7 mouse cellular contexts compared by ENCODE assay signal in the genomic region with DNA sequence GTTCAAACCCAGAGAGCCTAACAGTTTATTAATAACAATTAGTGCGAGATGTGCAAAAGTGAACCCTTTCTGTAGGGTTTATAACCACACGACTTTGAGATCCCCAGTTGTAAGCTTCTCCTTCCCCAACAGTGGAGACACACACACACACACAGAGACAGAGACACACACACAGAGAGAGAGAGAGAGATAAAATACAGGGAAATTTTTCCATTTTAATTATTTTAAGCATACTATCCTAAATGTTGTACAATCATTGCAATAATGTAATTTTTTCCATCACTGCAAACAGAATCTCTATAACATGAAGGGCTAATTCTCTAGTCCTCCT. TPM values are rescaled to one million over a fixed set of nuclear protein-coding genes. Genes with fewer than 3 reads are reported as not detected.
A peak's percentile ranks its signal among the peaks of the same experiment; 100 is the strongest.
DNase-seq lines count a peak whose midpoint lies in the region; ATAC-seq and TF ChIP-seq lines count a peak whose summit lies in the region.

No protein-coding gene starts in this region.

- H3K4me1 ChIP-seq in lung, embryonic 16.5 days (replicated peaks; ENCODE audit: control insufficient read depth, insufficient read depth, low read length): no peaks in the 10 kb centered on the region
- H3K4me1 ChIP-seq in forebrain, embryonic 12.5 days: 0 out of 2 replicates have a peak, but pooled peaks cover 4% of the 10 kb centered on the region
- H3K4me1 ChIP-seq in limb, embryonic 13.5 days: no peaks in the 10 kb centered on the region
- H3K4me1 ChIP-seq in small intestine, adult 2 months (ENCODE audit: control insufficient read depth, insufficient read depth, insufficient read length, low read length): peaks cover 2% of the 10 kb centered on the region; the same call in 1 of the 2 replicates

- no peaks in the 10 kb centered on the region for H3K27me3 ChIP-seq in lung, embryonic 16.5 days (ENCODE audit: control insufficient read depth, insufficient read depth, low read depth, low read length)
- peaks cover 6% of the 10 kb centered on the region; the same call in 1 of the 2 replicates for H3K27me3 ChIP-seq in forebrain, embryonic 12.5 days
- H3K27me3 ChIP-seq in limb, embryonic 13.5 days: no peaks in the 10 kb centered on the region
- H3K27me3 ChIP-seq in small intestine, adult 2 months (ENCODE audit: control insufficient read depth, insufficient read depth, low read length): no peaks in the 10 kb centered on the region

- TF ChIP-seq CTCF in small intestine, adult 2 months (IDR thresholded peaks at IDR 0.05; ENCODE audit: extremely low read depth, insufficient read length, insufficient replicate concordance, low read depth, low read length): no peak

- ATAC-seq in lung, embryonic 16.5 days (ENCODE audit: low read depth): peak; percentile 2; the same call in 1 of the 2 replicates
- no peak for ATAC-seq in forebrain, embryonic 12.5 days (ENCODE audit: low FRiP score)
- ATAC-seq in limb, embryonic 13.5 days (ENCODE audit: low FRiP score, low read depth): no peak
- ATAC-seq in granulocyte monocyte progenitor cell, adult 5-6 weeks (replicated peaks; ENCODE audit: poor library complexity, severe bottlenecking): no peak

- H3K36me3 ChIP-seq in lung, embryonic 16.5 days (ENCODE audit: control insufficient read depth, insufficient read depth, low read length): no peaks in the 10 kb centered on the region
- no peaks in the 10 kb centered on the region for H3K36me3 ChIP-seq in forebrain, embryonic 12.5 days (replicated peaks)
- no peaks in the 10 kb centered on the region for H3K36me3 ChIP-seq in limb, embryonic 13.5 days
- H3K36me3 ChIP-seq in small intestine, adult 2 months (ENCODE audit: control insufficient read depth, insufficient read depth, low read length): no peaks in the 10 kb centered on the region

- H3K4me2 ChIP-seq in lung, embryonic 16.5 days (ENCODE audit: low read depth, low read length): peak overlapping the region; percentile 68
- H3K4me2 ChIP-seq in forebrain, embryonic 12.5 days: peak overlapping the region; percentile 63
- H3K4me2 ChIP-seq in limb, embryonic 13.5 days (replicated peaks): peak overlapping the region; percentile 67

- no peaks in the 10 kb centered on the region for H3K9me3 ChIP-seq in lung, embryonic 16.5 days (ENCODE audit: control insufficient read depth, low read length)
- no peaks in the 10 kb centered on the region for H3K9me3 ChIP-seq in forebrain, embryonic 12.5 days
- no peaks in the 10 kb centered on the region for H3K9me3 ChIP-seq in limb, embryonic 13.5 days

- peak overlapping the region; percentile 68 for H3K4me3 ChIP-seq in lung, embryonic 16.5 days (ENCODE audit: low read length)
- peak overlapping the region; percentile 50 for H3K4me3 ChIP-seq in forebrain, embryonic 12.5 days (replicated peaks)
- peak overlapping the region; percentile 53 for H3K4me3 ChIP-seq in limb, embryonic 13.5 days
- no peak overlapping the region for H3K4me3 ChIP-seq in small intestine, adult 2 months (ENCODE audit: low read depth, low read length)

- no peak for DNase-seq in lung, postnatal 4 days
- no peak for DNase-seq in frontal cortex, postnatal 14 days (ENCODE audit: low spot score in 2 of 2)

- peak overlapping the region; percentile 73 for H3K9ac ChIP-seq in lung, embryonic 16.5 days (ENCODE audit: low read length)
- H3K9ac ChIP-seq in forebrain, embryonic 12.5 days: no peak overlapping the region; the same call in 1 of the 2 replicates
- H3K9ac ChIP-seq in limb, embryonic 13.5 days: peak overlapping the region; percentile 69

- peak overlapping the region; percentile 90 for H3K27ac ChIP-seq in lung, embryonic 16.5 days (ENCODE audit: low read length)
- peak overlapping the region; percentile 77; the same call in 1 of the 2 replicates for H3K27ac ChIP-seq in forebrain, embryonic 12.5 days
- peak overlapping the region; percentile 61; the same call in 1 of the 2 replicates for H3K27ac ChIP-seq in limb, embryonic 13.5 days
- peak overlapping the region; percentile 95 for H3K27ac ChIP-seq in small intestine, adult 2 months (ENCODE audit: insufficient read depth, low read depth, low read length)

- TF ChIP-seq POLR2A in small intestine, adult 2 months (IDR thresholded peaks at IDR 0.05; ENCODE audit: low read depth, low read length): no peak

- 6% methylated on average over 2 of the region's 2 CpGs for WGBS in lung, embryonic 16.5 days
- WGBS in forebrain, embryonic 12.5 days: 3% methylated on average over 2 of the region's 2 CpGs
- WGBS in limb, embryonic 13.5 days: 12% methylated on average over 2 of the region's 2 CpGs
- 3% methylated on average over 2 of the region's 2 CpGs for WGBS in small intestine, adult 2 months

RNA-seq across cellular contexts. Expression of a gene that starts 15.7 kb away (rescaled TPM):
- polyA plus RNA-seq in lung, embryonic 16.5 days (2015; fragmentation: Nextera tagmentation; extraction: Ambion mirVana): 69.8 and 74.6 TPM in 2 replicates
- 146 and 157 TPM in 2 replicates for polyA plus RNA-seq in forebrain, embryonic 12.5 days (2016; fragmentation: Nextera tagmentation; extraction: Ambion mirVana)
- polyA plus RNA-seq in limb, embryonic 13.5 days (2015; fragmentation: Nextera tagmentation; extraction: Ambion mirVana): 98.1 and 98.7 TPM in 2 replicates
- polyA plus RNA-seq in small intestine, adult 2 months (2012; rRNA removed): 28.5 and 44.3 TPM in 2 replicates
- 55.9 and 62.1 TPM in 2 replicates for total RNA-seq in granulocyte monocyte progenitor cell, adult 5-6 weeks (2014; fragmentation: Nextera tagmentation)
- 43.0 and 56.3 TPM in 2 replicates for total RNA-seq in granulocyte monocyte progenitor cell, adult 5-6 weeks (2017)

RNA-seq across cellular contexts. Expression of a gene that starts 16.6 kb away (rescaled TPM):
- polyA plus RNA-seq in lung, embryonic 16.5 days (2015; fragmentation: Nextera tagmentation; extraction: Ambion mirVana): 74.6 and 76.3 TPM in 2 replicates
- 55.7 and 59.6 TPM in 2 replicates for polyA plus RNA-seq in forebrain, embryonic 12.5 days (2016; fragmentation: Nextera tagmentation; extraction: Ambion mirVana)
- 74.6 and 74.7 TPM in 2 replicates for polyA plus RNA-seq in limb, embryonic 13.5 days (2015; fragmentation: Nextera tagmentation; extraction: Ambion mirVana)
- 7.8 and 8.0 TPM in 2 replicates for polyA plus RNA-seq in small intestine, adult 2 months (2012; rRNA removed)
- total RNA-seq in granulocyte monocyte progenitor cell, adult 5-6 weeks (2014; fragmentation: Nextera tagmentation): 67.1 TPM in 2 replicates
- 88.1 and 99.5 TPM in 2 replicates for total RNA-seq in granulocyte monocyte progenitor cell, adult 5-6 weeks (2017)

RNA-seq across cellular contexts. Expression of a gene that starts 54.6 kb away (rescaled TPM):
- polyA plus RNA-seq in lung, embryonic 16.5 days (2015; fragmentation: Nextera tagmentation; extraction: Ambion mirVana): 19.6 and 20.4 TPM in 2 replicates
- polyA plus RNA-seq in forebrain, embryonic 12.5 days (2016; fragmentation: Nextera tagmentation; extraction: Ambion mirVana): 12.6 and 15.1 TPM in 2 replicates
- polyA plus RNA-seq in limb, embryonic 13.5 days (2015; fragmentation: Nextera tagmentation; extraction: Ambion mirVana): 18.3 and 18.5 TPM in 2 replicates
- polyA plus RNA-seq in small intestine, adult 2 months (2012; rRNA removed): 9.4 and 14.8 TPM in 2 replicates
- total RNA-seq in granulocyte monocyte progenitor cell, adult 5-6 weeks (2014; fragmentation: Nextera tagmentation): 5.4 and 14.1 TPM in 2 replicates
- total RNA-seq in granulocyte monocyte progenitor cell, adult 5-6 weeks (2017): 20.0 and 21.1 TPM in 2 replicates
